Mouse (Mus musculus) kidney, postnatal 25 days (tissue): Measurements from ENCODE around the gene Cyp4f39.

Source experiments
- DNase-seq, 2 experiments: peaks; one replicate each; pipeline ENCODE4 v3.0.0; 2021; ENCODE audit warnings: mixed read lengths in 2 of 2

The Cyp4f39 gene

DNA sequence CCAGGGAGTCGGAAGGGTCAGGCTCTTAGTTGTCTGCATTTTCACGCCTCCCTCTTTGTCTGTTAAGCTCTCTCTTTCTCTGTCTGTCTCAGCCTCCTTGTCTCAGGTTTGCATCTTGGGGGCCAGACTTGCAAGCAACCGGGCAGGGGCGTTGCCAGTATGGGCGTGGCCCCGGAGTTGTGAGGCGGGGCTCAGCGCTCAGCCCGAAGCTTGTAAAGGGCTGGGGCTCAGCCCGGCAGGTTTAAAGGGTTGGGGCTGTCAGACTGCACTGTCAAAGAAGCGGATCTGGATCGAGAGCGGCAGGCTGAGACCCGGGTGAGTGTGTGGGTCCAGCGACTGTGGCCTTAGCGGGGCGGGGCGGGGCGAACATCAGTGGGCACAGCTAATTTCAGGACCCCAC lies at the start of gene Cyp4f39:
Gene Cyp4f39 (plus strand): TSS at position 242 of the 400 bp plus-strand sequence.
- peak; percentile 16 to 44 for DNase-seq

DNA sequence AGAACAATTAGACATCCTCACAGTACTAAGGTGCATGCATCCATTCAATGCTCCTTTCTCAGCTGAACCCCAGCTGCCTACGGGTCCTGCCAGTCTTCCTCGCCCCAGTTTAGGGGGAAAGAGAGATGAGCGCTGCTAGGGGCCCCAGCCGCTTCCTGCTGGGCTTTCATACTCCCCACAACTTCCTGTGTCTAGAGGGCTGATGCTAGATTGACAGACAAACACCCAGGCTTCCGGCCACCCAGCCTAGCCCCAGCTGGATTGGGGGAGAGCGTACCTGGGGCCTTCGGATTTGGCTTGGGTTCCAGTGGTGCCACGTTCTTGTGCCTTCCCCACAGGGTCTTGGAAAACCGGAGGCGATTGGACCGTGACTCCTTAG lies 49.8 kb upstream of the Cyp4f39 start:
- no peak for DNase-seq

DNA sequence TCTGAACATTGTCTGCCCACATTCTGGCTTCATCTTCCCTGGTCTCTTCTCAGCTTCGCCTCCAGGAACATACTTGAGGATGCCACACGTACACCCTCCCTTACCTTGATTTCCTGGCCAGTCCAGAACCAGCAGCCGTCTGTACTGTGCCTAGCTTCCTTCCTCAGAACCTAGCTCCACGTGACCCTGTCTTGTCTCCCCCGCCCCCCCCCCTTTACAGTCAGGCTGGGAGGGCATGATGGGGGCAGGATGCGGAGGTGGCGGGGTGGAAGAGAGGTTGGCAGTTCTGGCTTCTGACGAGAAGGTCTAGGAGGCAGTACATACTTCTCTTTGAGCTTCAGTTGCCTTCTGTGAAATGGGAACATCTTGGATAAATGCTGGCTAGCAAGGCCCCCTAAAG lies 49.1 kb upstream of the Cyp4f39 start, which contains the start of gene Rasal3:
Gene Rasal3 (minus strand): TSS at position 167 of the 400 bp plus-strand sequence.
- DNase-seq = no peak

DNA sequence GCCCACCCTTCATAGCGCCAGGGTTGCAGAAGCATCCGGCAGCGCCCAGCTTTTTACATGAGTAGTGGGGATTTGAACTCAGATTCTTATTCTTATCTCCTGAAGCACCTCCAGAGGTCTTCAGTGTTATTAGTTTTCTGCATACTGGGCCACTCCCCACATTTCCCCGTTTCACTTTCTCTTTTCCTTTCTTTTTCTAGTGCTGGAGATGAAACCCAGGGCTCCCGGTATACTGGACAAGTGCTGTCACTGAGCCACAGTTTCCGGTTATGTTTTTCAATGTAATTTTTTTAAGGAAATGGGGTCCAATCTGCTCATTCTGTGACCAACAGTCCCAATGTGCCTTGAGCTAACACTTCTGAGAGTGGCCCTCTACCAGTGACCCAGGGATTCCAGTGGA lies 40.6 kb upstream of the Cyp4f39 start:
- no peak for DNase-seq

DNA sequence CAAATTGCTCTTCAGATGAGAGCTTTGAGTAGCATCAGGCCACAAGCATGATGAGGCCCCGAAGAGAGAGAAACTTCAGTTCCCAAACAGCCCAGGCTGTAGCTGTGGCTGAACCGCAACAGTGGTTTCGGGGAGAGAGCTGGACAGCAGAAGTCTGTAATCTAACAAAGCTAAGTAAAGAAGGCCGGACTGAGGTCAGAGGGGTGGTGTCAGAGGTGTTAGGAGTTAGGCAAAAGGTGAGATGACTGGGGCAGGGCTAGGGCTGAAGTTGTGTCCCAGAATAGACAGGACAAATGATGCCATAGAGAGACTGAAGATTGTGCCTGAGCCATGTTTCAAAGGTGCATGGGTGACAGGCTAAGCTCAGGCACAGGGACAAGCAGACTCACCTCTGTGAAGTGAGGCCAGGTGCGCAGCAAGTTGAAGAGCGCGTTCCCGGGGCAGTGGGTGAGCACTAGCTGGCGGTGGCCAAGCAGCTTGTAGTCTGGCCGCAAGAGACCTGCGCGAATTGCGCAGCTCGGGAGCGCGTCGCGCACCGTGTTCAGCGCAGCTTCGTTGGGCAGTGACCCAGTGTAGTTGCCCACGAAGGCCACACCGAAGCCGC lies 37.0 kb upstream of the Cyp4f39 start:
- DNase-seq = no peak

DNA sequence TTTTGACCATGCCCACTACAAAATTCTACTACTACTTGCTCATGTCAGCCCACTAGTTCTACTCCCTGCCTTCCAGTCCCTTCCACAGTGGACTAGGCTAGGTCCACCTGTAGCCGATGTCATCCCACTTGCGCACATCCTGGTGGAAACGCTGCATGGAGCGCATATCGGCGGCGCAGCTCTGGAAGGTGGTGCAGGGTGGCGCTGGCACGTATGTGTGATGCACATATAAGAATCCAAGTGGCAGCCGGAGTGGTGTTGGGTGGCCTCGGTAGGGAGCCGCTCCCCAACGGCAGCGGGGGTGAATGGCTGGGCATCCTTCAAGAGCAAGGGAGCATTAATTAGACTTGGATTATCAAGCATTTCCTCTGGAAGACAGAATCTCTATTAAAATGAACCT lies 35.8 kb upstream of the Cyp4f39 start:
- no peak for DNase-seq

DNA sequence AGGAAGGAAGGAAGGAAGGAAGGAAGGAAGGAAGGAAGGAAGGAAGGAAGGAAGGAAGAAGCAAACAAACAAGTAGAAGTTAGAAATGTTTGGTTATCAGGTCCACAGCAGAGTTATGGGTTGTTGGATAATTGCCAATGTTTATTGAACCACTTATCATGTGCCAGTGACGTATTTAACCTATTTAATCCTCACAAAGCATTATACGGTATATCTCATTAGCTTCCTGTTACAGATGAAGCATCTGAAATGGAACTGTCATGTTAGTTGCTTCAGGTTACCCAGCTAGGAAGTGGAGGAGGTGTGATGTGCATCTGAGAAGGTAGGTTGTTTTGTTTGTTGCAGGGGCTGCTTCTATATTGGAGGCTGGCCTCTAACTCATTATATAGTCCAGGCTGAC lies 32.5 kb upstream of the Cyp4f39 start:
- DNase-seq = no peak

DNA sequence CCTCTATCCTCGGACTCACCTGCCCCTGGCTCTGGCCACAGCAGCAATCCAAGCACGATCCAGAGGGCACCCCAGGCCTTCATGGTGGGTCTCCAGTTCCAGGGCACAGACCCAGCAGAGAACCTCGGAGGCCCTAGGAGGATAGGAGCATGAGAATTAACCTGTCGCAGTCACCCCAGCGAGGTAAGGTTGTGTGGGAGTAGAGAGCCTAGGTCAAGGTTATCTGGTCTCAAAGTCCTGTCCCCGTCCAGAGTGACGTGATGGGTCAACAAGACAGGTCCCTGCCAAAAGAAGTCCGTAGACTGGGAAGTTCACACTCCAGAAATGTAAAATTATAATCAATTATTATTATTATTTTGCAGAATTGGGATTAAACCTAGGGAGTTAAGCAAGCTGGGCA lies 31.7 kb upstream of the Cyp4f39 start:
- DNase-seq = no peak

DNA sequence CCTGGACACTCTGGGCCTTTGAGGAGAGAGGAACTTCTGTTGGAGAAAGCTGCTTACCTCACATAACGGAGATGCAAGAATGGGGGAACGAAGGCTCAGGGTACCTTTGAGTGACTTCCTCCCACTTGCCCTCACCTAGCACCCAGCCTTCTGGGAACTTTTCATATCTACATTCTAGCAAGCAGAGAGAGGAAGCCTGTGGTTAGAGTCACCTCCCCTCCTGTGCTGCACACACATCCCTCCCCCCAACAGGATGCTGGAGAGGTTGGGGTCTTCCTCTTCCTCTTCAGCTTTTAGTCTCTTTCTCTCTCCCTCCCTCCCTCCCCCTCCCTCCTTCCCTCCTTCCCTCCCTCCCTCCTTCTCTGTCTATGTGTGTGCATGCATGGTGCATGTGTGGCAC lies 28.5 kb upstream of the Cyp4f39 start, which contains the start of gene Pglyrp2:
Gene Pglyrp2 (minus strand): TSS at position 134 of the 400 bp plus-strand sequence.
- no peak for DNase-seq

DNA sequence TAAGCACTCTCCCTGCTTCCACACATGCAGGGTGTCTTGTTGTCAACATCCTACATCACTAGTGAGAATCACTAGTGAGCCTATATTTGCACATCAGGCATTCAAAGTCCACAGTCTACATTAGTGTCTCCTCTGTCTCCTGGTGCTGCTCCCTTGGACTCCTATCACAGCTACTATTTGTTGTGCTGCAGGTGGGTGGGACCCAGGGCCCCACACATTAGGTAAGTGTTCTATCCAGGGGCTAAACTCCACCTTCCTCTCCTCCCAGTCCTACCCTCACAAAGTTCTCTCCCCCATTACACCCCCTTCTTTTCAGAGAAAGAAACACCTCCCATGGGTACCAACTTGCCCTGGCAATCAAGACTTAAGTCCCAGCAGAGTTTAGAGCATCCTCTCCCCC lies 25.9 kb upstream of the Cyp4f39 start:
- no peak for DNase-seq

DNA sequence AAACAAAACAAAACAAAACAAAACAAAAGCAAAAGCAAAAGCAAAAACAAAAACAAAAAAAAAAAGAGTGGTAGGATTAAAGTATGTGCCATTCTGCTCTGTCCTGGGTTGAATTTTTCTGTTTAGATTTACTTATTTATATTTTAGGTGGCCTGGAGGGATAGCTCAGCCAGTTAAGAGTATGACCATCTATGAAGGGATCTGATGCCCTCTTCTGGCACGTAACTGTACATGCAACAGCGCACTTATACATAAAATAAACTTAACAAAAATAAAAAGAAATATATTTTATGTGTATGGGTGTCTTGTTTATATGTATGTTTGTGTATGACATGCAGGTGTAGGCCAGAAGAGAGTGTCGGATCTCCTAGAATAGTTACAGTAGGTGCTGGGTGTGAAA lies 20.6 kb upstream of the Cyp4f39 start:
- no peak for DNase-seq

DNA sequence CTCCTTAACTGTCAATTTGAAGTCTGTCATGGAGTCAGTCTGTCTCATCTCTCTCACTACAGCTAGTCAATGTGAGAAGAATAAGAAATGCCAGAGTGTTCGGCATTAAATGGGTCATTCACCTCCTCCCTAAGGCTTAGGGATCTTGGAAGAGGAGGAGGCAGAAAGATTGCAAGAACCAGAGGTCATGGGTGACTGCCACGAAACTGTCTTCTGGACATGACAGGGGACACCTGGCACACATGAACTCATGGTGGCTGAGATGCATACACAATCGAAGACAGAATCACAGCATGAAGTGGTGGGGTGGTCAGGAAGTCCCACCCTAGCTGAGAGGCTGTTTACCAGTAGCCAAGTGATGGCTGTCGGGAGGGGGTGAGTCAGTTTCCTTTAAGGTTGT lies 18.2 kb upstream of the Cyp4f39 start:
- DNase-seq = no peak

DNA sequence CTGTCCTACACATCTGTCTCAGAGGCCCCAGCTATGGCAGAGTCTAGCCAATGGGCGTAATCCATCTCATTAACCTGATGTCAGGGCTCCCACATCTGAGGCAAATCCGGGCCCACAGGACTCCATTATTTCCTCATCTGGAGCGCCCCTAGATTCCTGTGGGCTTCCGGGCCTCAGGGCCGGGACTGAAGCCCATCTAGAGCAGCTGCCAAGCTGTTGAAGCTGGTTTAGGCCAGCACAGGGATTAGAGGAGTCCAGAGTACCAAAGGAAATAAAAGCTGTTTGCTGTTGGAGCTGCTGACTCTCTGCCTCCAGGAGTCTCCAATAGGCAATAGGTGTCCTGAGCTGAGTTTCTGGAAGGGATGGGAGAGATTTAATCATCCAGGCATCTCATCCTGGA lies 17.4 kb upstream of the Cyp4f39 start:
- peak; percentile 8 to 50 for DNase-seq

DNA sequence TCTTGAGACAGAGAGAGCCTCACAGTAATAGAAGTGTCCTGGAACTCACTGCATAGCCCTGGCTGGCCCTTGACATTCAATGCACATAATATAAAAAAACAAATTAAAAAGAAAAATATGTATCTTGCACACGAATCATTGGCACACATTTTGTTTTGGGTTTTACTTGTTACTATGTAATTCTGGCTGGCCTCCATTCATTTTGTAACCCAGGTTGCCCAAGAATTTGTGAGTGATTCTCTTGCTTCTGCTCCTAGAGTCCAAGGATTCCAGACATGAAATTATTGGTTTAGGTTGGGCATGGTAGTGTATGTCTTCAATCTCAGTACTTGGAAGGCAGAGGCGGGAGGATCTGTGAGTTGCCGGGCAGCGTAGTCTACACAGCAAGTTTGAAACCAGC lies 15.4 kb upstream of the Cyp4f39 start:
- DNase-seq = no peak

DNA sequence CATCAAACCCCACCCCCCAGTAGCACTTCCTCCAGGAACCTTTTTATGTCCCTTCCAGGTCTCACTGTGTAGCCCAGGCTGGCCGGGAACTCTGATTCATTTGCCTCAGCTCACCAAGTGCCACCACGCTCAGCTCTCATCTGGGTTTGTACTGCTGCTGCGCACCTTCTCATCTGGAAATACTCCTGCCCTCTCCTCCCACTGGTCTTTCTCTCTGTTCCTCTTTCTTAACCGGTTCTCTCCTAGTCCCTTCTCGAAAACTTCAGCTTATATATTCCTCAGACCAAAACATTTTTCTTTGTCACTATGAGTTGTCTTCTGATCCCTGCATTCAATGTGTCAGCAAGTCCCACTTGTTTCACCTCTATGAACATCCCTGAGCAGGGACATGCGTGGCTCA lies 9.3 kb upstream of the Cyp4f39 start:
- no peak for DNase-seq

DNA sequence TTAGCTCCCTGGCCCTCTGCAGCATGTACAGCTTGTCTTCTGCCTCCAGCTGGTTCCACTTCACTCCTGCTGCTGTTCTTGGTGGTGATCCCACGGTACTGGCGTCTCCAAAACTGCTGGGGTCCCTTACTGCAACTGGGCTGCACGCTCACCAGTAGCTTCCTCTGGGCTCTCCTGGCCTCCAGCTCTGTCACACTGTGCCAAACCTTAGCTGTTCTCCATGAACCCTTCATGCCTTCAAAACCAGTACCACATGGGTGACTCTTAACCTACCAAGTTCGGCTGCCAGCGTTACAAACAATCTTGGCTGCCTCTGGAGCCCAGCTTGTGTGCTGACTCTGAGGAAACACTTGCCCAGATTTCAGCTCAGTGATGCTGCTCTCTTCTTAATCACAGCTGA lies 7.5 kb upstream of the Cyp4f39 start:
- DNase-seq = no peak

DNA sequence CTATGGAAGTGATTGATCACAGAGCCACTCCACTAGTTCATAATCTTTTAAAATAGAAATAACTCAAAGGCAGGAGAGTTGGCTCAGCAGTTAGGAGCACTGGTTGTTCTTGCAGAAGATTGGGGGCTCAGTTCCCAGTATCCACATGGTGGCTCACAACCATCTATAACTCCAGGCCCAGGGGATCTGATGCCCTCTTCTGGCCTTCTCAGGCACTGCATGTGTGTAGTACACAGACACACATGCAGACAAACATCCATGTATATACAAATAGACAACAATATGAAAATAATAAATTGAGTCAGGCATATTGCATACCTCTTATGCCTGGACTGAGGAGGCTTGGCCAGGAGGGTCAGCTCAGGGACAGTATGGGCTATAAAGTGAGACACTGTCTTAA lies 5.3 kb upstream of the Cyp4f39 start:
- no peak for DNase-seq

DNA sequence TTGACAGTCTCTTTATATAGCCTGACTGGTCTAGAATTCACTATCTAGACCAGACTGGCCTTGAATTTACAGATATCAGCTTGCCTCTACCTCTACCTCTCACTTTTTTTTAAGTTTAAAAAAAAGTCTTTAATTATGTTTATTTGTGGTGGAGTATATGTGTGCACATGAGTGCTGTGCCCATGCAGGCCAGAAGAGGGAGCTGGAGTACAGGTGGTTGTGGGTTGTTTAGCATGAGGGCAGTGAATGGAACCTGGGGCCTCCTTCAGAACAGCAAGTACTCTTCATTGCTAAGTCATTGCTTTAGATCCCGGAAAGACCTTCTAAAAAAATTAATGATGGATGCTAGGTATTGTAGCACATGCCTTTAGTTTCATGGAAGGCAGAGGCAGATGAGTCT lies 3.5 kb upstream of the Cyp4f39 start:
- DNase-seq = no peak

DNA sequence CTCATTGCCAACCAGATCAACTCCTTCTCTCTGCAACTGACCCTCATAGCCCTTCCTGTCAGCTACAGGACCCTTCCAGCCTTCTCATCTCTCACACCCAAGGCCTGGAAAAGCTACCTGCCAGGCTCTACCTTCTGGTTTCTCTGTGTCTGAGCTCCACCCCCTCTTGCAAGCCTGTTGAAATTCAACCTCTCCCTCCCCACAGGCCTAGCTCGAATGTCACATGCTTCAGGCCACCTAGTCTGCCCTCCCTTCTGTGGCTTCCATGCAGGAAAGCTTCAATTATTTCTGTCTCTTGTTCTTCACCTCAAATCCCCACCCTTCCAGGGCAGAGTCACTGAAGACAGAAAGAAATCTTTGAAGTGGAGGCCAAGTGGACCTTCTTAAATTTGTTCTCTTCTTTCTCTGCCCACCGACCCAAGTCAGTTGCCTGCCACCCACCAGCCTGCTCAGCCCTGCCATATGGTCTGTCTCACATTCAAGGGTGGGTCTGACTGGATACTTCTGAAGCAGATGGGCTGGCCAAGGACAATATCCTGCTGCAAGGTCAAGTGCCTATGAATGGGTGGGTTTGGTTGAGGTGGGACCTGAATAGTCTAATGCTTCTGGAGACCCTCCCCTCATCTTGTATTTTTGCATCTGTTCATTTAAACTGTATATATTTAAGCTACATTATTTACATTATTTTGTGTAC lies 1.5 kb upstream of the Cyp4f39 start:
- no peak for DNase-seq

DNA sequence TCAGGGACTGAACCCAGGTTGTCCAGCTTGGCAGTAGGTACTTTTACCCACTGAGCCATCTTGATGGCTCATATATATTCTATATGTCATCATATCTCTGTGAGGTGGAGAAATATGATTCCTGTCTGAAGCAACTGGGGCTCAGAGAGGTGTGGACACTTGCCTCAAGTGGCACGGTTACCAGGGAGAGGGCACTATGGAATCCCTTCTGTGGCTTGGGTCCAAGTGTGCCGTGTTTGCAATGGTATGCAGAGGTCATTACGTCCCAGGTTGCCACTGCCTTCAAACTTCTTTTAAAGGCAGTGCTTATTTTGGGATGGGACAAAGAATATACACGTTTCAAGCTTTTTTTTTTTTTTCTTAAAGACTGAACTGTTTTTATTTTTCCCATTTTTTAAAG lies 1.7 kb downstream of the Cyp4f39 start:
- no peak for DNase-seq

DNA sequence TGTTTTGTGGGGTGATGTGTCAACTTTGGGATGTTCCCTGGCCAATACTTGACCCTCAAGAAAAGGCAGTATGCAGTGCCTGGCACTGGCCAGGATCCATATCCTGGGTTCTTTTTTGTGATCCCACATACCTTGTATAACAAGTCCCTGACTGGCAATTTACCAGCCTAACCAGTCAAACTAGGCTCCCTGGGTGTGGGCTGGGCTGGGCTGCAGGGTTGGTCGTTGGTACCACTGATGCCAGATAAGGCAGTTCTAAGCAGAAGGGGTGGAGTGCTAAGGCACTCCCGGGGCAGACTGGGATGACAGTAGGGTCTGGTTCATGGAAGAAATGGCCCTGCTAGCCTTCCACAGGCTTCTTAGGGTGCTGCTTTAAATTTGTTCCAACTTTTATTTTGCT lies 2.5 kb downstream of the Cyp4f39 start:
- DNase-seq = peak in 1 of 2 experiments; percentile 51

DNA sequence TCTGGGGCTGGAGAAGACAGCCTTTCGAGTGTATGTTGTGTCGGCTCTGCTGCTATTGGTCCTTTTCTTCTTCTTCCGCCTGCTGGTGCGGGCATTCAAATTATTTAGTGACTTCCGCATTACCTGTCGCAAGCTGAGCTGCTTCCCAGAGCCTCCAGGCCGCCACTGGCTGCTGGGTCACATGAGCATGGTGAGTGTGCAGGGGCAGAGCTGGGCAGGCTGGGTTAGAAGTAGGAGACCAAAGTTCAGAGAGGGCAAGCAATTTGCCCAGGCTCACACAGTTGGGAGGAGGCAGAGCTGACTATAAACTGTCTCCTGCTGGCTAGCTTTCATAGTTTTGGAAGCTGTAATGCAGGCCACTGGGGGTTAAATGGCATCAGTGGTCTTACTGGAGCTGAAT lies 16.0 kb downstream of the Cyp4f39 start:
- peak; percentile 21 to 52 for DNase-seq

DNA sequence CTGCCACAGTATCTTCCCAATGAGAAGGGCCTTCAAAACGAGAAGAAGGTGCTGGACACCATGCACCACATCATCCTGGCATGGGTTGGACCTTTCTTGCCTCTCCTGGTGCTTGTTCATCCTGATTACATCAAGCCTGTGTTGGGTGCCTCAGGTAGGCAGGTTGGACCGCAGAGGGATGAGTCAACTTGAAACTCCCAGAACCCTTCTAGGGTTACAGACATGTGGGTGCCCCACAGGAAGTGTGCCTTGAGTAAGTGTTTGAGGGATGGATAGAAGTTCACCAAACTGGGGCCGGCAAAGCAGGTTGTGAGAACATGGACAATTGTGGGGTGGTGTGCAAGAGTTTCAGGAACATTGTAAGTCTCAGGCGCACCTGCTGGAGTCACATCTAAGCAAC lies 18.3 kb downstream of the Cyp4f39 start:
- DNase-seq = no peak

DNA sequence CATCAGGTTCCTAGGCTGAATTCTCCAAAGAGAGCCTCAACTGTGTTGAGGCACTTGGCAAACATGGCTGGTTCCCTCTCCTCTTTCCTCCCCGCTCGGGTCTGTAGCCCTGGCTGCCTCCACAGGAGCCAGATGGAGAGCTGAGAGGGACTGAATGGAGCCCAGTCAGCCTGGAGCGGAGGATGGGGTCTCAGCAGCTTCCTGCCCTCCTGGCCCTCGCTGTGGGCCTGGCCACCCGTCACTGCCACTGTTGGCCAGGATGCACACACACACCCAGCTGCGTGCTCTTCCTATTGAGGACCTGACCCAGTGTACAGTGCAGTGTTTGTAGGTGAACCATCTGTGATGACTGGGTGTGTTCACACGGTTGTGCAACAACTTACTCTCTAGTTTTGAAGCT lies 19.7 kb downstream of the Cyp4f39 start:
- DNase-seq = no peak
